Mouse (Mus musculus): ENCODE results near the gene Pccb. TPM values are rescaled to one million over a fixed set of nuclear protein-coding genes. Genes with fewer than 3 reads are reported as not detected.

The Pccb gene
- 73.7 and 76.7 TPM in 2 replicates for polyA plus RNA-seq (2012; rRNA removed)

DNA sequence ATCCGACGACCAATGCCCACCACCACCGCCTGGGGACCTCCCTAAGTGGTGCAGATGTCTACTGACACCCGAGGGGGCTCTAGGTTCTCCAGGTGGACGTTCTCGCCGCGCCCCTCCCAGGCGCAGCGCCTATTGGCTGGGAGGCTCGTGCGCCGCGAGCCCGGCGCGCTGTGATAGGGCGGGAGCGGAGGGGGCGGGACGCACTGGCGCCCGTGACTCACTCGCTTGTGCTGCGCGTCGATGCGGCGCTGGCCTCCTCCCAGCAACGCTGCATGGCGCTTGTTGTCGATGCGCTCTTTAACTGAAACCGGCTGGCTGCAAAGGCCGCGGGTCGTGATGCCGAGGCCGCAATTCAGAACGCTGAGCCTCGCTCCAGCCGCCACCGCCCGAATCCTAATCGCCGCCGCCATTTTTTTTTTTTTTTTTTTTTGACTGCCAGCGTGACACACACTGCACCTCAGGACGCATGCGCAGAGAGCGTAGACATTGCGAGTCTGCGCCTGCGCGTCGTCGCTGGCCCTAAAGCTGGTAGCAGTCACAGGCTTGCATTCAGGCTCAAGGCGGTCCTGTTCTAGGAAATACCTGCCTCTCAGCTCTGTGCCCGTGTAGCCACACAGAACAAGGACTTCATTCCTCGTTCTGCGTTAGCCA, at the start of gene Pccb:
Gene Pccb, minus strand, starts transcription at position 451 of the 651 bp plus-strand sequence.
- TF ChIP-seq POLR2A (IDR thresholded peaks at IDR 0.05; ENCODE audit: borderline replicate concordance, insufficient read depth, low read length), result peak; percentile 98
- no peak; the same call in 1 of the 2 replicates for TF ChIP-seq CTCF (IDR thresholded peaks at IDR 0.05; ENCODE audit: borderline replicate concordance, insufficient read depth, low read depth, low read length)
- no peaks in the 10 kb centered on the region for H3K27me3 ChIP-seq (ENCODE audit: control insufficient read depth, insufficient read depth, low read length)
- peak; percentile 97 to 98 for DNase-seq
- WGBS, result under 1% methylated on average over 61 of the region's 61 CpGs
- H3K4me3 ChIP-seq (replicated peaks; ENCODE audit: insufficient read depth, low read depth, low read length), result peak within 1 kb of the TSS; percentile 82
- H3K27ac ChIP-seq (ENCODE audit: insufficient read depth, low read length), result peak within 1 kb of the TSS; percentile 93
- H3K4me1 ChIP-seq (ENCODE audit: control insufficient read depth, insufficient read depth, low read length), result no peaks in the 10 kb centered on the region

DNA sequence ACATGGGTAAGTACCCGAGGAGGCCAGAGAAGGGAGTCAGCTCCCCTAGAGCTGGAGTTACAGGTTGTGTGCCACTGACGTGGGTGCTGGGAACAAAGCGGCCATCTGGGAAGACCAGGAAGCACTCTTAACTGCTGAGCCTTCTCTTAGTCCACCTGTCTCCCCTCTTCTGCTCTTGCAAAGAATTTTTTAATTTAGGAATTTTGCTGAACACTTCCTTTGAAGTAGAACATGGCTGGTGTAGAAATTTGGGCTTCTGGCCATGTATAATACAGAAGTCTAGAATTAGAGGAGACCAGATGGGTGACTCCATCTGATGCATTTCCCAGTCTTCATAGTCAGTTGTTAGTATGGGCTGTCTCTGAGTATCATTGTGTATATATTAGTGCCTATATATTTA, 49.0 kb upstream of the Pccb start:
- peaks cover 8% of the 10 kb centered on the region for H3K4me1 ChIP-seq (ENCODE audit: control insufficient read depth, insufficient read depth, low read length)
- H3K4me3 ChIP-seq (replicated peaks; ENCODE audit: insufficient read depth, low read depth, low read length), result no peak overlapping the region
- no peaks in the 10 kb centered on the region for H3K27me3 ChIP-seq (ENCODE audit: control insufficient read depth, insufficient read depth, low read length)
- WGBS, result 20% methylated on average over 3 of the region's 3 CpGs
- TF ChIP-seq CTCF (IDR thresholded peaks at IDR 0.05; ENCODE audit: borderline replicate concordance, insufficient read depth, low read depth, low read length) (no peak), POLR2A (IDR thresholded peaks at IDR 0.05; ENCODE audit: borderline replicate concordance, insufficient read depth, low read length) (no peak)
- DNase-seq, result peak in 1 of 2 experiments; percentile 34
- H3K27ac ChIP-seq (ENCODE audit: insufficient read depth, low read length), result no peak overlapping the region

DNA sequence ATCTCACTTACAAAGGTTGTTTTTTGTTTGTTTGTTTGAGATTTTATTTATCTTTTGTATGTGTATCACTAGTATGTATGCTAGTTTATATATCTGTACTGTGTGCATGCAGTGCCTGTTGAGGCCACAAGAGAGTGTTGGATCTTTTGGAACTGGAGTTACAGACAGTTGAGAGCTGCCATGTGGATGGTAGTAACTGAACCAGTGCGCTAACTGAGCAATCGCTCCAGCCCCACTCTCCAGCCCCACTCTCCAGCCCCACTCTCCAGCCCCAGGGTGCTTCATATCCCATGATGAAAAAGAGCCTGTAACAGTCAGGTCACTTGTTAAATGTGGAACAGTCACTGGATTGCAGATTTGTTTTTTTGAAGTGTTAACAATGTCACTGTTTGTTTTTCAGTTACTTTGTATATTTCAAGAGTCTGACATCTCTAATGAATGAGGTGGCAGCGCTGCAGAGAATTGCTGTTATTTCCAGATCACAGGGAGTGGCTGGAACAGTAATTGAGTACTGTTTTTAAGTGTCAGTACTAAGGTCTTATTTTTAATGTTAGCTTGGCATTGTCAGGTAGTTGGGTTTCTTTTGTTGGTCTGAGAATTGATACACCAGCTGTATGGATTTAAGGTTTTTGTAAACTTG, 45.5 kb upstream of the Pccb start:
- Histone ChIP-seq H3K4me3 (replicated peaks; ENCODE audit: insufficient read depth, low read depth, low read length) (peak overlapping the region; percentile 1), H3K27me3 (ENCODE audit: control insufficient read depth, insufficient read depth, low read length) (no peaks in the 10 kb centered on the region), H3K27ac (ENCODE audit: insufficient read depth, low read length) (no peak overlapping the region), H3K4me1 (ENCODE audit: control insufficient read depth, insufficient read depth, low read length) (peaks cover 11% of the 10 kb centered on the region)
- TF ChIP-seq POLR2A (IDR thresholded peaks at IDR 0.05; ENCODE audit: borderline replicate concordance, insufficient read depth, low read length) (no peak), CTCF (IDR thresholded peaks at IDR 0.05; ENCODE audit: borderline replicate concordance, insufficient read depth, low read depth, low read length) (no peak)
- DNase-seq, result no peak
- WGBS, result 11% methylated on average over 3 of the region's 3 CpGs

DNA sequence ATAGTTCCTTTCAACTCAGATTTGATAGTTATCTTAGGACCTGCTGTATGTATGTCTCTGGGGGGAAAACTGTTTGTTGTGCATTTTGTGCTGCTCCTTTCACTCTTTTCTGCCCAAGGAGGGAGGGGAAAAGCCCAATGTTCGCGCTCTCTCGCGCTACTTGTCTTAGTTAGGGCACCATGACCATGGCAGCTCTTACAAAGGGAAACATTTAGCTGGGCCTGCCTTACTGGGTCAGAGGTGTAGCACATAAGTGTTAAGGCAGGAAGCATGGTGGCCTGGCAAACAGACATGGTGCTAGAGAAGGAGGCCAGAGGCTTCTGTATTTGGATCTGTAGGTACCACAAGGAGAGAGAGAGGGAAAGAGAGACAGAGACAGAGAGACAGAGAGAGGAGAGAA, 43.9 kb upstream of the Pccb start:
- Histone ChIP-seq H3K4me1 (ENCODE audit: control insufficient read depth, insufficient read depth, low read length) (peaks cover 11% of the 10 kb centered on the region), H3K4me3 (replicated peaks; ENCODE audit: insufficient read depth, low read depth, low read length) (peak overlapping the region; percentile 54), H3K27ac (ENCODE audit: insufficient read depth, low read length) (no peak overlapping the region), H3K27me3 (ENCODE audit: control insufficient read depth, insufficient read depth, low read length) (no peaks in the 10 kb centered on the region)
- 5% methylated on average over 4 of the region's 4 CpGs for WGBS
- no peak for TF ChIP-seq POLR2A (IDR thresholded peaks at IDR 0.05; ENCODE audit: borderline replicate concordance, insufficient read depth, low read length)
- no peak for TF ChIP-seq CTCF (IDR thresholded peaks at IDR 0.05; ENCODE audit: borderline replicate concordance, insufficient read depth, low read depth, low read length)
- DNase-seq, result no peak

DNA sequence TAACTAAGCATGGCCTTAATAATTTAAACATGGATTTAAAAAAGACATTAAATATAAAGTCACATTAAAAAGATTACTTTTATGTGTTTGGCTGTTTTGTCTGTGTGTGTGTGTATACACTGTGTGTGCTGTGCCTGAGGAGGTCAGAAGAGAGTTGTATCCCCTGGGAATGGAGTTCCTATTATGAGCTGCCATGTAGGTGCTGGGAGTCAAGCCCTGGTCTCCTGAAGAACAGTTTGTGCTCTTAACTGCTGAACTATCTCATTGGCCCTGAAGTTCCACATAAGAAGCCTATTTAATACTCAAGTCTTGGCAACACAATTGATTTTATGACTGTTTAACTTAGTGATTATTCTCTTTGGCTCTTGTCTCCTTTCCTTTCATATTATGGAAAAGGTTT, 42.8 kb upstream of the Pccb start:
- no peak for DNase-seq
- peak overlapping the region; percentile 71 for H3K4me3 ChIP-seq (replicated peaks; ENCODE audit: insufficient read depth, low read depth, low read length)
- H3K27me3 ChIP-seq (ENCODE audit: control insufficient read depth, insufficient read depth, low read length), result no peaks in the 10 kb centered on the region
- H3K4me1 ChIP-seq (ENCODE audit: control insufficient read depth, insufficient read depth, low read length), result peaks cover 11% of the 10 kb centered on the region
- TF ChIP-seq CTCF (IDR thresholded peaks at IDR 0.05; ENCODE audit: borderline replicate concordance, insufficient read depth, low read depth, low read length), result no peak
- TF ChIP-seq POLR2A (IDR thresholded peaks at IDR 0.05; ENCODE audit: borderline replicate concordance, insufficient read depth, low read length), result no peak
- no peak overlapping the region for H3K27ac ChIP-seq (ENCODE audit: insufficient read depth, low read length)

DNA sequence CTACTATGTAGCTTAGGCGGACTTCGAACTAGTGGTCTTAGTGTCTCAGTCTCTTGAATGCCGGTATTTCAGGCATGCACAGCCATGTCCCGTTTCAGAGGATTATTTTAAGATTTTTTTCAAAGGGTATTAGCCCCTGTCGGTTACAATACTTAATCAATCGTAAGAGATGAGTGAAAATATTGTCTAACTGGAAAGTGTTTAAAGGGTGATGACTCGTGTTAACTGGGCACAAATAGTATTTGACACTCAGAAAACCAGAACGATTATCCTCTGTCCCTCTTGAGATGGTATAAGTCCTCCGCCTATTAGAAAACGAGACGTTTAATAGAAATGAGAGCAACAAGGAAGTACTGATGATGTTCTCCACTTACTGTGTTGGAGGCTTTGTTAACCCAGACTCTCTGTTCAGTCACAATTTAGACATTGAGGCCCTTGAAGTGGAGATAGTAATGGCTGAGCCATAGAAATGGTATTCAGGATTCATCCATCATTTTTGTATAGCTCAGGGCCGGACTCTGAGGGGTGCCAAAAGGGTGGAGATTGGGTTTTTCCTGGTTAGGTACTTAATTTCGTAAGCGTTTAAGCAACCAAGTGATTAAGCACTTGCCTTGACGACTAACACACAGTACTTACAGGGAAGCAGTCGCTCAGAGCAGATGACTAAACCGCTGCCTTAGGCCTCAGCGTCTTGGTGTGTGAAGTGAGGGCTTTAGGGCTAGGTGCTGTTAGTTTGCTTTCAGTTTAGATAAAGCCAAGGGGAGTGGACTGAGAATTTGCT, 41.6 kb upstream of the Pccb start:
- Histone ChIP-seq H3K4me3 (replicated peaks; ENCODE audit: insufficient read depth, low read depth, low read length) (peak overlapping the region; percentile 71), H3K27ac (ENCODE audit: insufficient read depth, low read length) (no peak overlapping the region), H3K4me1 (ENCODE audit: control insufficient read depth, insufficient read depth, low read length) (peaks cover 10% of the 10 kb centered on the region), H3K27me3 (ENCODE audit: control insufficient read depth, insufficient read depth, low read length) (no peaks in the 10 kb centered on the region)
- no peak for TF ChIP-seq CTCF (IDR thresholded peaks at IDR 0.05; ENCODE audit: borderline replicate concordance, insufficient read depth, low read depth, low read length)
- no peak for TF ChIP-seq POLR2A (IDR thresholded peaks at IDR 0.05; ENCODE audit: borderline replicate concordance, insufficient read depth, low read length)
- under 1% methylated on average over 18 of the region's 18 CpGs for WGBS
- DNase-seq, result peak in 1 of 2 experiments; percentile 24

DNA sequence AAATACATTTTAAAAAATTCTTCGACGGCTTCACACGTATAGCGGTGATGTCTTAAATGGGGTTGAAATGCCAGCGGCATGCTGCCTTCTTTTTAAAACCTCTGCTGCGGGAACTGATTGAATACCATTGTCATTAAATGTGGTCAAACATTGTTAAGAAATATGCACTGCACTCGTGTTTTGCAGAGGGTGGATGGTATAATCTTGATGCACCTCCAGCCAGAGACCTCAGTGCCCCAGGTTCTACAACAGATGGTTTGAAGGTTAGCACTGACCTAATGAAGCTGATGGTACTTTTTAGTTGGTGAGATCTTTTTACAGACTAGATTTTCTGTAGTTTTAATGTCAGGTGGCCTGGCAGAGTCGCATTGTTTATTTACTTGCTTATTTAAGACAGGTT, 41.0 kb upstream of the Pccb start:
- no peak for TF ChIP-seq CTCF (IDR thresholded peaks at IDR 0.05; ENCODE audit: borderline replicate concordance, insufficient read depth, low read depth, low read length)
- TF ChIP-seq POLR2A (IDR thresholded peaks at IDR 0.05; ENCODE audit: borderline replicate concordance, insufficient read depth, low read length), result no peak
- Histone ChIP-seq H3K4me3 (replicated peaks; ENCODE audit: insufficient read depth, low read depth, low read length) (peak overlapping the region; percentile 71), H3K27me3 (ENCODE audit: control insufficient read depth, insufficient read depth, low read length) (no peaks in the 10 kb centered on the region), H3K27ac (ENCODE audit: insufficient read depth, low read length) (no peak overlapping the region), H3K4me1 (ENCODE audit: control insufficient read depth, insufficient read depth, low read length) (peaks cover 6% of the 10 kb centered on the region)
- no peak for DNase-seq
- under 1% methylated on average over 8 of the region's 8 CpGs for WGBS
